ENCODE assay signal across 9 mouse cellular contexts in genomic region chr5:90383080-90383479, GRCm38 (mm10). TPM values are rescaled to one million over a fixed set of nuclear protein-coding genes. Genes with fewer than 3 reads are reported as not detected.
DNase-seq lines count a peak whose midpoint lies in the region; ATAC-seq and TF ChIP-seq lines count a peak whose summit lies in the region.
"Had no signal": no experiment of that assay in that cellular context is flagged by ENCODE, and none has a peak within 500 bp of the region (broad histone marks: within the 10 kb centered on the region; RNA-seq: fewer than 3 reads in every experiment).

No protein-coding gene starts in this region.

- H3K36me3 ChIP-seq in heart, adult 2 months (ENCODE audit: control insufficient read depth, insufficient read depth, low read length), result no peaks in the 10 kb centered on the region
- H3K36me3 ChIP-seq: forebrain, embryonic 10.5 days had no signal

- H3K27ac ChIP-seq in heart, adult 2 months, result no peak overlapping the region
- H3K27ac ChIP-seq: forebrain, embryonic 10.5 days had no signal

- 54% methylated on average over 1 of the region's 1 CpGs for WGBS in heart, adult 2 months

- H3K4me3 ChIP-seq in heart, adult 2 months, result no peak overlapping the region
- H3K4me3 ChIP-seq: forebrain, embryonic 10.5 days had no signal

- no peak overlapping the region for H3K9ac ChIP-seq in heart, adult 2 months (ENCODE audit: low read depth, low read length)

- no peaks in the 10 kb centered on the region for H3K79me2 ChIP-seq in heart, adult 2 months (replicated peaks; ENCODE audit: control insufficient read depth, insufficient read depth, low read length)

- peak; percentile 66 for TF ChIP-seq CTCF in heart, adult 2 months (IDR thresholded peaks at IDR 0.05)

- TF ChIP-seq EP300 in heart, adult 2 months (IDR thresholded peaks at IDR 0.05; ENCODE audit: insufficient read depth, low read depth, low read length), result no peak

- no peak for DNase-seq in heart, adult 2 months
- no peak for DNase-seq in heart, adult 8-10 months (ENCODE audit: low spot score)
- DNase-seq in ES-CJ7 (ENCODE audit: low read depth, low spot score), result peak; percentile 85
- DNase-seq in right cerebral cortex, postnatal 4 days, result no peak
- DNase-seq in frontal cortex, postnatal 25 days (ENCODE audit: low spot score in 2 of 2), result no peak
- DNase-seq in right cerebral cortex, postnatal 14 days, result no peak

- no peaks in the 10 kb centered on the region for H3K27me3 ChIP-seq in heart, adult 2 months (ENCODE audit: control insufficient read depth, insufficient read depth, low read length)

- TF ChIP-seq POLR2A in heart, adult 2 months (IDR thresholded peaks at IDR 0.05; ENCODE audit: insufficient read depth, low read depth, low read length), result no peak

- no peaks in the 10 kb centered on the region for H3K4me1 ChIP-seq in heart, adult 2 months (ENCODE audit: control insufficient read depth, insufficient read depth, low read length)
- H3K4me1 ChIP-seq: forebrain, embryonic 10.5 days had no signal

- intact Hi-C loops in heart, adult 2 months (cut with DNase I), result no loop called here

- ATAC-seq in erythroblast, adult 5-6 weeks (replicated peaks; ENCODE audit: low FRiP score, poor library complexity, severe bottlenecking), result peak; percentile 78
- ATAC-seq in megakaryocyte-erythroid progenitor cell, adult 5-6 weeks (replicated peaks; ENCODE audit: low FRiP score, low TSS enrichment, poor library complexity, severe bottlenecking), result peak; percentile 93

RNA-seq across cellular contexts. Expression of gene Gm9958, which starts 16.1 kb away (rescaled TPM):
- under 1 TPM; 0.57 to 0.89 TPM for total RNA-seq in heart, adult 2 months (2021)
- 0.61 and 1.1 TPM in 2 replicates for polyA plus RNA-seq in heart, adult 2 months (2012; rRNA removed)
- total RNA-seq in heart, adult 8-10 months (2022), result under 1 TPM; 0.43 to 1.00 (median 0.73) TPM
- 6.0 TPM in 1 of 2 replicates, not detected in the other for total RNA-seq in erythroblast, adult 5-6 weeks (2015; ENCODE audit: low replicate concordance)
- total RNA-seq in erythroblast, adult 5-6 weeks (2017; ENCODE audit: low replicate concordance), result not detected in 2 replicates
- 3.3 and 5.2 TPM in 2 replicates for total RNA-seq in megakaryocyte-erythroid progenitor cell, adult 5-6 weeks (2014; fragmentation: Nextera tagmentation)
- total RNA-seq in megakaryocyte-erythroid progenitor cell, adult 5-6 weeks (2017), result 1.4 and 2.4 TPM in 2 replicates

RNA-seq across cellular contexts. Expression of gene Ankrd17, which starts 16.7 kb away (rescaled TPM):
- 10 to 100 TPM; 64.5 to 70.4 TPM for total RNA-seq in heart, adult 2 months (2021)
- 21.8 and 45.5 TPM in 2 replicates for polyA plus RNA-seq in heart, adult 2 months (2012; rRNA removed)
- 10 to 100 TPM; 59.6 to 66.5 (median 64.5) TPM for total RNA-seq in heart, adult 8-10 months (2022)
- 43.3 and 46.3 TPM in 2 replicates for total RNA-seq in erythroblast, adult 5-6 weeks (2015; ENCODE audit: low replicate concordance)
- 75.2 and 99.7 TPM in 2 replicates for total RNA-seq in erythroblast, adult 5-6 weeks (2017; ENCODE audit: low replicate concordance)
- total RNA-seq in megakaryocyte-erythroid progenitor cell, adult 5-6 weeks (2014; fragmentation: Nextera tagmentation), result 115 and 123 TPM in 2 replicates
- 115 and 119 TPM in 2 replicates for total RNA-seq in megakaryocyte-erythroid progenitor cell, adult 5-6 weeks (2017)
